ENCODE assay signal across 11 mouse cellular contexts in genomic region chr19:18758269-18758668, GRCm38 (mm10). TPM values are rescaled to one million over a fixed set of nuclear protein-coding genes. Genes with fewer than 3 reads are reported as not detected.
DNase-seq lines count a peak whose midpoint lies in the region; ATAC-seq and TF ChIP-seq lines count a peak whose summit lies in the region.
"Had no signal": no experiment of that assay in that cellular context is flagged by ENCODE, and none has a peak within 500 bp of the region (broad histone marks: within the 10 kb centered on the region; RNA-seq: fewer than 3 reads in every experiment).

No protein-coding gene starts in this region.

- H3K9me3 ChIP-seq in heart, embryonic 12.5 days (replicated peaks) = no peaks in the 10 kb centered on the region
- H3K9me3 ChIP-seq in embryonic facial prominence, embryonic 11.5 days (replicated peaks; ENCODE audit: control insufficient read depth, low read length) = no peaks in the 10 kb centered on the region
- no peaks in the 10 kb centered on the region for H3K9me3 ChIP-seq in stomach, embryonic 14.5 days (ENCODE audit: control insufficient read depth, low read depth, low read length)
- H3K9me3 ChIP-seq in limb, embryonic 10.5 days (replicated peaks) = no peaks in the 10 kb centered on the region

- TF ChIP-seq POLR2A in lung, adult 2 months (IDR thresholded peaks at IDR 0.05; ENCODE audit: borderline replicate concordance, extremely low read depth, low read depth, low read length) = no peak; the same call in 1 of the 2 replicates

- H3K4me2 ChIP-seq in heart, embryonic 12.5 days = peak overlapping the region; percentile 42
- H3K4me2 ChIP-seq in embryonic facial prominence, embryonic 11.5 days (ENCODE audit: low read depth, low read length) = no peak overlapping the region
- H3K4me2 ChIP-seq in stomach, embryonic 14.5 days (replicated peaks; ENCODE audit: low read depth, low read length) = no peak overlapping the region

- 0 out of 2 replicates have a peak, but pooled peaks cover 5% of the 10 kb centered on the region for H3K27me3 ChIP-seq in heart, embryonic 12.5 days (replicated peaks)
- H3K27me3 ChIP-seq in embryonic facial prominence, embryonic 11.5 days (ENCODE audit: control insufficient read depth, insufficient read depth, low read length) = no peaks in the 10 kb centered on the region
- no peaks in the 10 kb centered on the region for H3K27me3 ChIP-seq in stomach, embryonic 14.5 days (ENCODE audit: control insufficient read depth, insufficient read depth, low read length)
- H3K27me3 ChIP-seq in limb, embryonic 10.5 days (ENCODE audit: low read depth, poor library complexity, severe bottlenecking) = no peaks in the 10 kb centered on the region
- H3K27me3 ChIP-seq: CH12.LX had no signal

- no peak; the same call in 1 of the 2 replicates for ATAC-seq in heart, embryonic 12.5 days (ENCODE audit: insufficient number of reproducible peaks, low FRiP score)
- no peak for ATAC-seq in embryonic facial prominence, embryonic 11.5 days (replicated peaks; ENCODE audit: insufficient number of reproducible peaks, low FRiP score, low TSS enrichment, low read depth)
- ATAC-seq in stomach, embryonic 14.5 days (ENCODE audit: insufficient number of reproducible peaks, insufficient read depth, low FRiP score, low read depth) = 0 out of 2 replicates have a peak, but pooled peaks have one; percentile 14
- ATAC-seq: hindbrain, postnatal 0 days had no signal

- no peak overlapping the region for H3K27ac ChIP-seq in heart, embryonic 12.5 days (ENCODE audit: poor library complexity, severe bottlenecking)
- no peak overlapping the region for H3K27ac ChIP-seq in embryonic facial prominence, embryonic 11.5 days (replicated peaks; ENCODE audit: low read depth, low read length)
- H3K27ac ChIP-seq in stomach, embryonic 14.5 days (ENCODE audit: low read length) = no peak overlapping the region
- H3K27ac ChIP-seq in limb, embryonic 10.5 days = no peak overlapping the region
- H3K27ac ChIP-seq: hindbrain, postnatal 0 days had no signal

- TF ChIP-seq CTCF in lung, adult 2 months (IDR thresholded peaks at IDR 0.05; ENCODE audit: insufficient read depth, low read length) = no peak

- no peaks in the 10 kb centered on the region for H3K36me3 ChIP-seq in heart, embryonic 12.5 days
- H3K36me3 ChIP-seq in embryonic facial prominence, embryonic 11.5 days (replicated peaks; ENCODE audit: control insufficient read depth, insufficient read depth, low read depth, low read length) = no peaks in the 10 kb centered on the region
- no peaks in the 10 kb centered on the region for H3K36me3 ChIP-seq in stomach, embryonic 14.5 days (ENCODE audit: control insufficient read depth, insufficient read depth, low read length)
- no peaks in the 10 kb centered on the region for H3K36me3 ChIP-seq in limb, embryonic 10.5 days

- peaks cover 8% of the 10 kb centered on the region for H3K4me1 ChIP-seq in heart, embryonic 12.5 days (replicated peaks)
- no peaks in the 10 kb centered on the region; the same call in none of the 2 replicates for H3K4me1 ChIP-seq in lung, adult 2 months (ENCODE audit: control insufficient read depth, insufficient read depth, low read length)
- H3K4me1 ChIP-seq in embryonic facial prominence, embryonic 11.5 days (ENCODE audit: control insufficient read depth, insufficient read depth, low read length) = no peaks in the 10 kb centered on the region
- H3K4me1 ChIP-seq in stomach, embryonic 14.5 days (ENCODE audit: control insufficient read depth, insufficient read depth, low read length) = no peaks in the 10 kb centered on the region
- peaks cover 13% of the 10 kb centered on the region for H3K4me1 ChIP-seq in limb, embryonic 10.5 days

- no peak overlapping the region for H3K9ac ChIP-seq in heart, embryonic 12.5 days
- no peak overlapping the region for H3K9ac ChIP-seq in embryonic facial prominence, embryonic 11.5 days (replicated peaks; ENCODE audit: low read length)
- no peak overlapping the region for H3K9ac ChIP-seq in stomach, embryonic 14.5 days (replicated peaks; ENCODE audit: low read depth, low read length)

- no peak for DNase-seq in heart, postnatal 4 days
- DNase-seq in lung, adult 18-20 months = peak; percentile 70 to 71
- no peak for DNase-seq in lung, adult 2 months
- DNase-seq in embryonic facial prominence, embryonic 11.5 days (ENCODE audit: low spot score) = peak; percentile 15
- no peak for DNase-seq in cerebellum, postnatal 36 days
- no peak for DNase-seq in limb, embryonic 10.5 days (ENCODE audit: low spot score)
- DNase-seq: cerebellum, adult 9-11 months had no signal

- no peak overlapping the region for H3K4me3 ChIP-seq in heart, embryonic 12.5 days
- H3K4me3 ChIP-seq in lung, adult 2 months (replicated peaks; ENCODE audit: extremely low read depth, low read depth, low read length) = no peak overlapping the region
- no peak overlapping the region for H3K4me3 ChIP-seq in embryonic facial prominence, embryonic 11.5 days (ENCODE audit: low read depth, low read length)
- no peak overlapping the region for H3K4me3 ChIP-seq in stomach, embryonic 14.5 days (ENCODE audit: low read depth, low read length)
- H3K4me3 ChIP-seq in limb, embryonic 10.5 days = no peak overlapping the region

- WGBS in heart, embryonic 12.5 days = 6% methylated on average over 6 of the region's 6 CpGs
- 40% methylated on average over 6 of the region's 6 CpGs for WGBS in lung, adult 2 months
- WGBS in embryonic facial prominence, embryonic 11.5 days = 40% methylated on average over 6 of the region's 6 CpGs
- WGBS in stomach, embryonic 14.5 days = 28% methylated on average over 6 of the region's 6 CpGs
- 34% methylated on average over 6 of the region's 6 CpGs for WGBS in limb, embryonic 10.5 days

RNA-seq across cellular contexts. Expression of gene Trpm6, which starts 8.5 kb away (rescaled TPM):
- 0.15 and 0.17 TPM in 2 replicates for polyA plus RNA-seq in heart, embryonic 12.5 days (2016; fragmentation: Nextera tagmentation; extraction: Ambion mirVana)
- under 1 TPM; 0.36 to 0.45 TPM for total RNA-seq in heart, postnatal 4 days (2021)
- polyA plus RNA-seq in lung, adult 2 months (2012; rRNA removed) = 4.5 and 6.0 TPM in 2 replicates
- 0.29 and 0.66 TPM in 2 replicates for polyA plus RNA-seq in embryonic facial prominence, embryonic 11.5 days (2014; fragmentation: Nextera tagmentation; extraction: Ambion mirVana)
- 0.23 and 0.27 TPM in 2 replicates for polyA plus RNA-seq in stomach, embryonic 14.5 days (2014; fragmentation: Nextera tagmentation; extraction: Ambion mirVana)
- polyA plus RNA-seq in limb, embryonic 10.5 days (2016; fragmentation: Nextera tagmentation; extraction: Ambion mirVana) = 0.23 and 0.73 TPM in 2 replicates
- total RNA-seq: CH12.LX had no signal

RNA-seq across cellular contexts. Expression of gene D030056L22Rik, which starts 45.3 kb away (rescaled TPM):
- polyA plus RNA-seq in heart, embryonic 12.5 days (2016; fragmentation: Nextera tagmentation; extraction: Ambion mirVana) = 29.3 and 29.8 TPM in 2 replicates
- total RNA-seq in heart, postnatal 4 days (2021) = 10 to 100 TPM; 14.4 to 15.7 TPM
- polyA plus RNA-seq in lung, adult 2 months (2012; rRNA removed) = 11.5 and 20.0 TPM in 2 replicates
- polyA plus RNA-seq in embryonic facial prominence, embryonic 11.5 days (2014; fragmentation: Nextera tagmentation; extraction: Ambion mirVana) = 55.7 and 59.2 TPM in 2 replicates
- 30.9 and 31.1 TPM in 2 replicates for polyA plus RNA-seq in stomach, embryonic 14.5 days (2014; fragmentation: Nextera tagmentation; extraction: Ambion mirVana)
- 26.7 and 26.8 TPM in 2 replicates for polyA plus RNA-seq in limb, embryonic 10.5 days (2016; fragmentation: Nextera tagmentation; extraction: Ambion mirVana)

Comparison
In these comparisons a context has a peak if more than half of its experiments do, and no peak if none do; other contexts are left out.
1. DNase-seq: peak in lung, adult 18-20 months (2 of 2) and embryonic facial prominence, embryonic 11.5 days (single experiment); none in heart, postnatal 4 days (single experiment), lung, adult 2 months (single experiment), cerebellum, postnatal 36 days (0 of 2) and limb, embryonic 10.5 days (single experiment).